Mouse (Mus musculus): ENCODE measurements at regions not wholly inside any gene's neighbourhood (a gene's known extent, or its start where the extent isn't known, plus 50 kb on each side); places are given as distances from the start of the nearest gene placed in this dataset.
A peak's percentile ranks its signal among the peaks of the same experiment; 100 is the strongest.

- H3K27me3 ChIP-seq = no peaks in the 10 kb centered on the region
- no peaks in the 10 kb centered on the region for H3K4me1 ChIP-seq
- ATAC-seq (ENCODE audit: low FRiP score, low read depth) = no peak
- no peak overlapping the region for H3K4me3 ChIP-seq
- no peaks in the 10 kb centered on the region for H3K9me3 ChIP-seq
- 85% methylated on average over 2 of the region's 2 CpGs for WGBS
- no peak overlapping the region for H3K9ac ChIP-seq (replicated peaks)
- H3K36me3 ChIP-seq = no peaks in the 10 kb centered on the region
- no peak overlapping the region for H3K27ac ChIP-seq (replicated peaks)
- no peak overlapping the region for H3K4me2 ChIP-seq (replicated peaks)
Measured at GRCm38 (mm10) chr9:92097806-92098205, 94.9 kb upstream of the Plscr5 start.

DNA sequence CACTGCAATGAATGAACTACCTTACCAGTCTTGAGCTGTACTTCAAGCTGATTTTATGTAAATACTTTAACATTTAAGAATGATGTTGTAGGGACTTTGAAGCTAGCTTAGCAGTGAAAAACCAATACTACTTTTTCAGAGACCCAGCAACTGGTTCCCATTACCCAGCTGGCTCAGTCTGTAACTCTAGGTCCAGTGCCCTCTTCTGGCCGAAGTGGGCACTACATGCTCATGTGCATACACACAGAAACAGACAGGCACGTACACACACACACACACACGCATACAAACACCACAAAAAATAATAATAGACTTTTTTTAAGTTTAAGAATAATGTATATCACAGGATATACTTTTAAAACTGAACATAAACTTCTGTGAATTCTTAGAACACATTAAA lies 63.2 kb upstream of the Plscr5 start:
- no peak overlapping the region for H3K4me2 ChIP-seq (replicated peaks)
- WGBS = 90% methylated on average over 3 of the region's 3 CpGs

GRCm38 (mm10) chr9:92130445-92130844 lies 62.3 kb upstream of the Plscr5 start:
- no peaks in the 10 kb centered on the region for H3K27me3 ChIP-seq
- no peak overlapping the region for H3K9ac ChIP-seq (replicated peaks)
- H3K9me3 ChIP-seq = 0 out of 2 replicates have a peak, but pooled peaks cover 2% of the 10 kb centered on the region
- H3K4me2 ChIP-seq (replicated peaks) = no peak overlapping the region
- no peaks in the 10 kb centered on the region for H3K36me3 ChIP-seq
- no peak overlapping the region for H3K4me3 ChIP-seq
- H3K4me1 ChIP-seq = peaks cover 3% of the 10 kb centered on the region; the same call in 1 of the 2 replicates
- 53% methylated on average over 1 of the region's 1 CpGs for WGBS
- no peak for ATAC-seq (ENCODE audit: low FRiP score, low read depth)
- no peak overlapping the region for H3K27ac ChIP-seq (replicated peaks)

More for the DNA sequence above, 63.2 kb upstream of the Plscr5 start:
- no peaks in the 10 kb centered on the region for H3K27me3 ChIP-seq
- no peaks in the 10 kb centered on the region for H3K36me3 ChIP-seq
- ATAC-seq (ENCODE audit: low FRiP score, low read depth) = no peak
- 0 out of 2 replicates have a peak, but pooled peaks cover 2% of the 10 kb centered on the region for H3K9me3 ChIP-seq
- H3K4me1 ChIP-seq = peaks cover 3% of the 10 kb centered on the region; the same call in 1 of the 2 replicates
- H3K4me3 ChIP-seq = no peak overlapping the region
- no peak overlapping the region for H3K9ac ChIP-seq (replicated peaks)
- no peak overlapping the region for H3K27ac ChIP-seq (replicated peaks)

DNA sequence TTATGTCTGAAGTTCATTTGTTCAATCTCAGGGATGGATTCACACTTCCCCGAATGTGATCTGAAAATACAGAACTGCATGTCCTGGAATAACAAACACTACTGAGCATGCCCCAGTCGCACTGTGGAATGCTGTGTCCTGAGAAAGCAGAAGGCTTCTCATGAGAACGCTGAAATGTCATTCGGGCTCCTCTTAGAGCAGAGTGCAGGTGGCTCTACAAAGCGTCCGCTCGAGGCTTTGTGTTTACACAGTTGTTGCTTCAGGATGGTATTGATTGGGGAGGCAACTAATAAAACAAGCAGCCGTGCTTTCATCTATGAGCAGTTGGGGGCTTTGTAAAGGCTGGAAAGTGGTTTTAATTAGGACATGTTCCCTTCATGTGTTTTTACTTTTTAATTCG lies 60.3 kb upstream of the Plscr5 start:
- H3K4me3 ChIP-seq = no peak overlapping the region
- H3K4me2 ChIP-seq (replicated peaks) = no peak overlapping the region
- H3K9me3 ChIP-seq = 0 out of 2 replicates have a peak, but pooled peaks cover 2% of the 10 kb centered on the region
- 45% methylated on average over 9 of the region's 9 CpGs for WGBS
- H3K27ac ChIP-seq (replicated peaks) = no peak overlapping the region
- H3K4me1 ChIP-seq = peaks cover 3% of the 10 kb centered on the region; the same call in 1 of the 2 replicates
- H3K9ac ChIP-seq (replicated peaks) = no peak overlapping the region
- no peaks in the 10 kb centered on the region for H3K36me3 ChIP-seq
- peak; percentile 60 for ATAC-seq (ENCODE audit: low FRiP score, low read depth)
- no peaks in the 10 kb centered on the region for H3K27me3 ChIP-seq

GRCm38 (mm10) chr9:92141924-92142323 lies 50.8 kb upstream of the Plscr5 start:
- H3K27me3 ChIP-seq = no peaks in the 10 kb centered on the region
- H3K27ac ChIP-seq (replicated peaks) = no peak overlapping the region
- ATAC-seq (ENCODE audit: low FRiP score, low read depth) = no peak
- H3K36me3 ChIP-seq = no peaks in the 10 kb centered on the region
- no peak overlapping the region for H3K4me3 ChIP-seq
- H3K4me2 ChIP-seq (replicated peaks) = no peak overlapping the region
- no peaks in the 10 kb centered on the region for H3K9me3 ChIP-seq
- 90% methylated on average over 4 of the region's 4 CpGs for WGBS
- no peaks in the 10 kb centered on the region for H3K4me1 ChIP-seq
- no peak overlapping the region for H3K9ac ChIP-seq (replicated peaks)

Data from midbrain, embryonic 12.5 days (tissue).